Mouse (Mus musculus): Measurements from ENCODE around the gene Rps15. TPM values are rescaled to one million over a fixed set of nuclear protein-coding genes. Genes with fewer than 3 reads are reported as not detected.
A peak's percentile ranks its signal among the peaks of the same experiment; 100 is the strongest.

Rps15 gene
- polyA plus RNA-seq, 1 experiment from 2014 or later = 845 TPM

GRCm38 (mm10) chr10:80339941-80340750, 47.9 kb downstream of the Rps15 start:
- Histone ChIP-seq H3K36me3 (ENCODE audit: control insufficient read depth, insufficient read depth, low read length) (no peaks in the 10 kb centered on the region), H3K27me3 (ENCODE audit: control insufficient read depth, insufficient read depth, low read length) (peaks cover 50% of the 10 kb centered on the region), H3K4me2 (0 out of 2 replicates have a peak overlapping the region, but pooled peaks have one; percentile 13), H3K4me1 (ENCODE audit: control insufficient read depth, insufficient read depth, low read length) (peaks cover 16% of the 10 kb centered on the region), H3K4me3 (ENCODE audit: low read depth, low read length) (no peak overlapping the region), H3K9me3 (ENCODE audit: control insufficient read depth, low read length) (no peaks in the 10 kb centered on the region), H3K27ac (ENCODE audit: low read depth, low read length) (no peak overlapping the region), H3K9ac (ENCODE audit: low read length) (no peak overlapping the region)
- 22% methylated on average over 19 of the region's 19 CpGs for WGBS
- peak; percentile 99 for DNase-seq (ENCODE audit: low spot score, missing footprints)
- no peak for ATAC-seq (ENCODE audit: low FRiP score)

- Histone ChIP-seq H3K4me1 (ENCODE audit: control insufficient read depth, insufficient read depth, low read length) (peaks cover 19% of the 10 kb centered on the region), H3K4me2 (no peak overlapping the region), H3K9ac (ENCODE audit: low read length) (no peak overlapping the region), H3K4me3 (ENCODE audit: low read depth, low read length) (no peak overlapping the region; the same call in 1 of the 2 replicates), H3K9me3 (ENCODE audit: control insufficient read depth, low read length) (no peaks in the 10 kb centered on the region), H3K27ac (ENCODE audit: low read depth, low read length) (no peak overlapping the region), H3K27me3 (ENCODE audit: control insufficient read depth, insufficient read depth, low read length) (peaks cover 59% of the 10 kb centered on the region), H3K36me3 (ENCODE audit: control insufficient read depth, insufficient read depth, low read length) (no peaks in the 10 kb centered on the region)
- DNase-seq (ENCODE audit: low spot score, missing footprints) (peak; percentile 88), ATAC-seq (ENCODE audit: low FRiP score) (no peak)
- 10% methylated on average over 21 of the region's 21 CpGs for WGBS
Observed at GRCm38 (mm10) chr10:80341026-80341425, 48.8 kb downstream of the Rps15 start.

GRCm38 (mm10) chr10:80341491-80342304, 49.4 kb downstream of the Rps15 start:
- Histone ChIP-seq H3K4me2 (no peak overlapping the region), H3K9me3 (ENCODE audit: control insufficient read depth, low read length) (no peaks in the 10 kb centered on the region), H3K27ac (ENCODE audit: low read depth, low read length) (no peak overlapping the region), H3K9ac (ENCODE audit: low read length) (no peak overlapping the region), H3K36me3 (ENCODE audit: control insufficient read depth, insufficient read depth, low read length) (no peaks in the 10 kb centered on the region), H3K27me3 (ENCODE audit: control insufficient read depth, insufficient read depth, low read length) (peaks cover 65% of the 10 kb centered on the region), H3K4me1 (ENCODE audit: control insufficient read depth, insufficient read depth, low read length) (peaks cover 19% of the 10 kb centered on the region), H3K4me3 (ENCODE audit: low read depth, low read length) (peak overlapping the region; percentile 28)
- WGBS = 1% methylated on average over 46 of the region's 47 CpGs
- no peak; the same call in 1 of the 2 replicates for ATAC-seq (ENCODE audit: low FRiP score)
- DNase-seq (ENCODE audit: low spot score, missing footprints) = peak; percentile 91

- Histone ChIP-seq H3K27ac (ENCODE audit: low read depth, low read length) (no peak overlapping the region), H3K9me3 (ENCODE audit: control insufficient read depth, low read length) (no peaks in the 10 kb centered on the region), H3K4me1 (ENCODE audit: control insufficient read depth, insufficient read depth, low read length) (peaks cover 19% of the 10 kb centered on the region), H3K4me3 (ENCODE audit: low read depth, low read length) (peak overlapping the region; percentile 28), H3K4me2 (peak overlapping the region; percentile 43), H3K36me3 (ENCODE audit: control insufficient read depth, insufficient read depth, low read length) (no peaks in the 10 kb centered on the region), H3K9ac (ENCODE audit: low read length) (no peak overlapping the region), H3K27me3 (ENCODE audit: control insufficient read depth, insufficient read depth, low read length) (peaks cover 71% of the 10 kb centered on the region)
- ATAC-seq (ENCODE audit: low FRiP score) (peak; percentile 34), DNase-seq (ENCODE audit: low spot score, missing footprints) (no peak)
- WGBS = 3% methylated on average over 26 of the region's 26 CpGs
Observed at GRCm38 (mm10) chr10:80342305-80342748, 50.1 kb downstream of the Rps15 start.

- peak; percentile 96 for DNase-seq (ENCODE audit: low spot score, missing footprints)
- H3K27ac ChIP-seq (ENCODE audit: low read depth, low read length) = no peak overlapping the region
- under 1% methylated on average over 30 of the region's 33 CpGs for WGBS
- no peak overlapping the region for H3K9ac ChIP-seq (ENCODE audit: low read length)
- ATAC-seq (ENCODE audit: low FRiP score) = peak; percentile 68
- H3K36me3 ChIP-seq (ENCODE audit: control insufficient read depth, insufficient read depth, low read length) = no peaks in the 10 kb centered on the region
- H3K4me3 ChIP-seq (ENCODE audit: low read depth, low read length) = peak overlapping the region; percentile 28
- peaks cover 19% of the 10 kb centered on the region for H3K4me1 ChIP-seq (ENCODE audit: control insufficient read depth, insufficient read depth, low read length)
- peak overlapping the region; percentile 43 for H3K4me2 ChIP-seq
- peaks cover 77% of the 10 kb centered on the region for H3K27me3 ChIP-seq (ENCODE audit: control insufficient read depth, insufficient read depth, low read length)
- no peaks in the 10 kb centered on the region for H3K9me3 ChIP-seq (ENCODE audit: control insufficient read depth, low read length)
Observed at GRCm38 (mm10) chr10:80342749-80343424, 50.6 kb downstream of the Rps15 start.

GRCm38 (mm10) chr10:80343425-80343895, 51.2 kb downstream of the Rps15 start:
- Histone ChIP-seq H3K4me3 (ENCODE audit: low read depth, low read length) (peak overlapping the region; percentile 28), H3K9ac (ENCODE audit: low read length) (no peak overlapping the region), H3K27me3 (ENCODE audit: control insufficient read depth, insufficient read depth, low read length) (peaks cover 83% of the 10 kb centered on the region), H3K36me3 (ENCODE audit: control insufficient read depth, insufficient read depth, low read length) (no peaks in the 10 kb centered on the region), H3K27ac (ENCODE audit: low read depth, low read length) (no peak overlapping the region), H3K4me2 (peak overlapping the region; percentile 43), H3K9me3 (ENCODE audit: control insufficient read depth, low read length) (no peaks in the 10 kb centered on the region), H3K4me1 (ENCODE audit: control insufficient read depth, insufficient read depth, low read length) (peaks cover 19% of the 10 kb centered on the region)
- 25% methylated on average over 13 of the region's 13 CpGs for WGBS
- ATAC-seq (ENCODE audit: low FRiP score) (peak; percentile 19; the same call in 1 of the 2 replicates), DNase-seq (ENCODE audit: low spot score, missing footprints) (no peak)

Small RNA genes lying within 50 kb of the gene (microRNA-seq; reads per million reads assigned to microRNA genes)
- 1.5 reads per million for gene Mir6911

Other genes starting within 250 kb of the Rps15 start
- 581 and 594 TPM in 2 replicates for gene Gpx4, start 245.3 kb upstream of the Rps15 start, polyA plus RNA-seq (2014; fragmentation: Nextera tagmentation; extraction: Ambion mirVana)
- gene Sbno2, start 186.9 kb upstream of the Rps15 start, polyA plus RNA-seq (2014; fragmentation: Nextera tagmentation; extraction: Ambion mirVana) = 7.0 and 7.3 TPM in 2 replicates
- gene Stk11, start 176.7 kb upstream of the Rps15 start, polyA plus RNA-seq (2014; fragmentation: Nextera tagmentation; extraction: Ambion mirVana) = 18.5 and 23.1 TPM in 2 replicates
- gene Atp5d, start 153.8 kb upstream of the Rps15 start, polyA plus RNA-seq (2014; fragmentation: Nextera tagmentation; extraction: Ambion mirVana) = 329 and 355 TPM in 2 replicates
- 11.1 and 11.8 TPM in 2 replicates for gene Cbarp, start 151.6 kb upstream of the Rps15 start, polyA plus RNA-seq (2014; fragmentation: Nextera tagmentation; extraction: Ambion mirVana)
- 66.0 and 71.3 TPM in 2 replicates for gene Midn, start 144.2 kb upstream of the Rps15 start, polyA plus RNA-seq (2014; fragmentation: Nextera tagmentation; extraction: Ambion mirVana)
- gene Cirbp, start 126.5 kb upstream of the Rps15 start, polyA plus RNA-seq (2014; fragmentation: Nextera tagmentation; extraction: Ambion mirVana) = 81.5 and 87.1 TPM in 2 replicates
- 8.0 and 8.7 TPM in 2 replicates for gene 1600002K03Rik, start 119.5 kb upstream of the Rps15 start, polyA plus RNA-seq (2014; fragmentation: Nextera tagmentation; extraction: Ambion mirVana)
- gene Efna2, start 113.0 kb upstream of the Rps15 start, polyA plus RNA-seq (2014; fragmentation: Nextera tagmentation; extraction: Ambion mirVana) = 78.1 and 91.7 TPM in 2 replicates
- gene Mum1, start 66.0 kb upstream of the Rps15 start, polyA plus RNA-seq (2014; fragmentation: Nextera tagmentation; extraction: Ambion mirVana) = 134 and 142 TPM in 2 replicates
- 209 and 229 TPM in 2 replicates for gene Ndufs7, start 43.3 kb upstream of the Rps15 start, polyA plus RNA-seq (2014; fragmentation: Nextera tagmentation; extraction: Ambion mirVana)
- 24.6 and 28.9 TPM in 2 replicates for gene Gamt, start 31.4 kb upstream of the Rps15 start, polyA plus RNA-seq (2014; fragmentation: Nextera tagmentation; extraction: Ambion mirVana)
- gene Dazap1, start 31.0 kb upstream of the Rps15 start, polyA plus RNA-seq (2014; fragmentation: Nextera tagmentation; extraction: Ambion mirVana) = 37.8 and 42.6 TPM in 2 replicates
- 63.4 and 66.5 TPM in 2 replicates for gene Apc2, start 3.5 kb downstream of the Rps15 start, polyA plus RNA-seq (2014; fragmentation: Nextera tagmentation; extraction: Ambion mirVana)
- 36.2 and 40.8 TPM in 2 replicates for gene 2310011J03Rik, start 28.1 kb downstream of the Rps15 start, polyA plus RNA-seq (2014; fragmentation: Nextera tagmentation; extraction: Ambion mirVana)
- gene Pcsk4, start 37.0 kb downstream of the Rps15 start, polyA plus RNA-seq (2014; fragmentation: Nextera tagmentation; extraction: Ambion mirVana) = 1.5 and 1.8 TPM in 2 replicates
- 4.0 and 4.5 TPM in 2 replicates for gene Reep6, start 37.5 kb downstream of the Rps15 start, polyA plus RNA-seq (2014; fragmentation: Nextera tagmentation; extraction: Ambion mirVana)
- 0.11 and 0.31 TPM in 2 replicates for gene Adamtsl5, start 56.0 kb downstream of the Rps15 start, polyA plus RNA-seq (2014; fragmentation: Nextera tagmentation; extraction: Ambion mirVana)
- gene Plk5, start 64.0 kb downstream of the Rps15 start, polyA plus RNA-seq (2014; fragmentation: Nextera tagmentation; extraction: Ambion mirVana) = 0.05 and 0.22 TPM in 2 replicates
- 11.8 and 12.4 TPM in 2 replicates for gene Mex3d, start 95.2 kb downstream of the Rps15 start, polyA plus RNA-seq (2014; fragmentation: Nextera tagmentation; extraction: Ambion mirVana)
- 222 and 252 TPM in 2 replicates for gene Mbd3, start 107.1 kb downstream of the Rps15 start, polyA plus RNA-seq (2014; fragmentation: Nextera tagmentation; extraction: Ambion mirVana)
- gene Uqcr11, start 114.4 kb downstream of the Rps15 start, polyA plus RNA-seq (2014; fragmentation: Nextera tagmentation; extraction: Ambion mirVana) = 404 and 476 TPM in 2 replicates
- gene Tcf3, start 141.2 kb downstream of the Rps15 start, polyA plus RNA-seq (2014; fragmentation: Nextera tagmentation; extraction: Ambion mirVana) = 135 and 154 TPM in 2 replicates
- gene Onecut3, start 202.4 kb downstream of the Rps15 start, polyA plus RNA-seq (2014; fragmentation: Nextera tagmentation; extraction: Ambion mirVana) = 2.7 and 2.8 TPM in 2 replicates
- 0.81 and 1.2 TPM in 2 replicates for gene Atp8b3, start 246.7 kb downstream of the Rps15 start, polyA plus RNA-seq (2014; fragmentation: Nextera tagmentation; extraction: Ambion mirVana)

All from midbrain, embryonic 11.5 days (tissue).